Mouse (Mus musculus) myocyte (in vitro differentiated cells): ENCODE measurements around the gene Cxcr2.

Experiments used
- CEBPB ChIP-seq: IDR thresholded peaks from 2 replicates; pipeline ENCODE4 v1.6.1; 2011; ENCODE audit warnings: mild to moderate bottlenecking, moderate library complexity; ENCODE audit not compliant: poor library complexity, insufficient read depth, severe bottlenecking
- MYOD1 ChIP-seq, 3 experiments: IDR thresholded peaks; one replicate each; pipeline ENCODE4 v1.6.1; 2011; ENCODE audit warnings: control low read depth in 2 of 3, low read depth in 2 of 3, mild to moderate bottlenecking in 2 of 3, moderate library complexity in 1 of 3; ENCODE audit not compliant: insufficient read length in 2 of 3, control insufficient read depth in 1 of 3
- MYOG ChIP-seq, 3 experiments: IDR thresholded peaks; one replicate each; pipeline ENCODE4 v1.6.1; 2011; ENCODE audit warnings: control low read depth in 2 of 3, low read depth in 2 of 3, mild to moderate bottlenecking in 2 of 3; ENCODE audit not compliant: insufficient read length in 2 of 3, control insufficient read depth in 1 of 3, insufficient read depth in 1 of 3
- POLR2A ChIP-seq: IDR thresholded peaks from one replicate; pipeline ENCODE4 v1.6.1; 2011; ENCODE audit warnings: low read depth, mild to moderate bottlenecking, control low read depth, moderate library complexity; ENCODE audit not compliant: insufficient read length
- POLR2AphosphoS2 ChIP-seq: IDR thresholded peaks from one replicate; pipeline ENCODE4 v1.6.1; 2011; ENCODE audit warnings: low read depth, control low read depth; ENCODE audit not compliant: insufficient read length
- TCF12 ChIP-seq: IDR thresholded peaks from one replicate; pipeline ENCODE4 v1.6.1; 2011; ENCODE audit warnings: mild to moderate bottlenecking, control low read depth; ENCODE audit not compliant: poor library complexity, insufficient read depth, severe bottlenecking
- TCF3 ChIP-seq: IDR thresholded peaks from one replicate; pipeline ENCODE4 v1.6.1; 2011; ENCODE audit warnings: low read depth, control low read depth; ENCODE audit not compliant: insufficient read length
- USF1 ChIP-seq: IDR thresholded peaks from one replicate; pipeline ENCODE4 v1.6.1; 2011; ENCODE audit warnings: low read depth, mild to moderate bottlenecking, control low read depth, moderate library complexity

GRCm38 (mm10) chr1:74153461-74154184 is at the start of gene Cxcr2:
- TF ChIP-seq POLR2A (no peak), TCF3 (no peak), CEBPB (no peak), USF1 (no peak), POLR2AphosphoS2 (no peak), MYOG (IDR thresholded peaks at IDR 0.05; ENCODE audit: control insufficient read depth in 1 of 3, insufficient read depth in 1 of 3, insufficient read length in 2 of 3, low read depth in 2 of 3) (no peak), MYOD1 (IDR thresholded peaks at IDR 0.05; ENCODE audit: control insufficient read depth in 1 of 3, insufficient read length in 2 of 3, low read depth in 2 of 3) (no peak), TCF12 (no peak)
